Mouse (Mus musculus) hindbrain, embryonic 14.5 days (tissue): Measurements from ENCODE around the gene Galnt7. TPM values are rescaled to one million over a fixed set of nuclear protein-coding genes. Genes with fewer than 3 reads are reported as not detected.

ENCODE experiments used
- ATAC-seq: fragments of 200-750 bp; cut with Nextera tagmentation; 2 replicates; pipeline ENCODE4 v1.8.0; 2017; ENCODE audit warnings: moderate number of reproducible peaks, mild to moderate bottlenecking, moderate TSS enrichment, moderate library complexity; ENCODE audit not compliant: low FRiP score
- DNase-seq: peaks from one replicate; pipeline ENCODE4 v3.0.0-alpha.2; 2015; ENCODE audit warnings: low spot score
- H3K27ac ChIP-seq: fragments of 300-500 bp; sonication (generic); 2 replicates; pipeline ENCODE4 v1.5.1; 2014; ENCODE audit warnings: mild to moderate bottlenecking, moderate library complexity
- H3K27me3 ChIP-seq: fragments of 300-500 bp; sonication (generic); 2 replicates; pipeline ENCODE4 v1.6.1; 2014; ENCODE audit warnings: mild to moderate bottlenecking, low read length, mixed read lengths; ENCODE audit not compliant: control insufficient read depth, insufficient read depth
- H3K36me3 ChIP-seq: fragments of 300-500 bp; sonication (generic); replicated peaks from 2 replicates; pipeline ENCODE4 v1.6.1; 2014; ENCODE audit not compliant: control insufficient read depth, insufficient read depth
- H3K4me1 ChIP-seq: fragments of 300-500 bp; sonication (generic); replicated peaks from 2 replicates; pipeline ENCODE4 v1.6.1; 2014; ENCODE audit warnings: antibody characterized with exemption, low read length, mixed read lengths; ENCODE audit not compliant: control insufficient read depth, insufficient read depth
- H3K4me2 ChIP-seq: fragments of 300-500 bp; sonication (generic); replicated peaks from 2 replicates; pipeline ENCODE4 v1.6.1; 2014; ENCODE audit warnings: mild to moderate bottlenecking, moderate library complexity
- H3K4me3 ChIP-seq: fragments of 300-500 bp; sonication (generic); replicated peaks from 2 replicates; pipeline ENCODE4 v1.5.1; 2014; ENCODE audit warnings: mild to moderate bottlenecking, low read length
- H3K9ac ChIP-seq: fragments of 300-500 bp; sonication (generic); 2 replicates; pipeline ENCODE4 v1.6.1; 2014
- H3K9me3 ChIP-seq: fragments of 300-500 bp; sonication (generic); 2 replicates; pipeline ENCODE4 v1.6.1; 2016; ENCODE audit warnings: low read length; ENCODE audit not compliant: control insufficient read depth
- WGBS: fragments of 180-500 bp; shearing (Covaris S2); extraction: QIAGEN DNeasy Blood & Tissue Kit; methylation state at CpG from one replicate; pipeline ENCODE4 v1.1.7; 2014; 5-methylcytosine and 5-hydroxymethylcytosine counted together
- polyA plus RNA-seq: library from polyadenylated mRNA; unstranded; fragments of >200 nt; fragmentation: Nextera tagmentation; extraction: Ambion mirVana; gene quantifications from 2 replicates; pipeline ENCODE4 v1.2.1, GENCODE M21; 2014

Galnt7 gene
- polyA plus RNA-seq, 1 experiment from 2014 or later: 14.6 TPM

DNA sequence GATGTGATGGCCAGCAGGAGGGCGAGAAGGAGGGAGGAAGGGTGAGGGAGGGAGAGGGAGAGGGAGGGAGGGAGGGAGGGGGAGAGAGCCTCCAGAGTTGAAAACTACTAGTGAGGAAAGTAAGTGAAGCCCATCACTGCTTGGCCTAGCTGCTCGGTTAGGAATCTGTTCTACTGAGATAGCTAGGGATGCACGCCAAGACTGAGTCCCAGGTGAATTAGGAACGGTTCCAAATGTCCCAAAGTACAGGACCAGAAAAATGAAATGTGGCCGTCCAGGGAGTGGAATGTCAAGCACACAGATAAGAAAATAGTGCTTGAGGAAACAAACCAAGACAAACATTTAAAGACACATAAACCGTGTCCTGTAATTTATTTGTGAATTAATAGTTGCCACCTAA is 87.8 kb downstream of the Galnt7 start:
- Histone ChIP-seq H3K36me3 (no peaks in the 10 kb centered on the region), H3K4me1 (peaks cover 16% of the 10 kb centered on the region), H3K27me3 (no peaks in the 10 kb centered on the region), H3K4me3 (no peak overlapping the region), H3K9me3 (no peaks in the 10 kb centered on the region), H3K4me2 (no peak overlapping the region), H3K9ac (no peak overlapping the region), H3K27ac (no peak overlapping the region)
- no peak for DNase-seq
- no peak for ATAC-seq
- 79% methylated on average over 6 of the region's 6 CpGs for WGBS

DNA sequence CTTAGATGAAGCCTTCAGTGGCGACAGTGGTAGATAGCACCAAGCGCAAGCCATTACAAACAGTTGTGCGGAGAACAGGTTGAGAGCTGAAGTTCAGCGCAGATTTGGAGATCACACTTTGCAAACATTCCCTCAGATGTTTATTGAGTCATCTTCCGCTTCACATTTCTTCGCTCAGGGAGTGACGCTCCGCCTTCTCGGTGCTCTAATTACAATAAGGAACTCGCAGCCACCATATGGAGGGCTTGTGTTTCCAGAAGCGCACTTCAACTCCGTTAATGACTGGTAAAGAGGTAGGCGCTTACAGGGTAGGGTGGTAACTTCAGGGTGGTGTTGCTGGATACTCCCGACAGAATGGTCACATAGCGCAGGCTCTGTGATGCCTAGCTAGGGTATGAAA is 89.1 kb downstream of the Galnt7 start:
- Histone ChIP-seq H3K4me2 (no peak overlapping the region), H3K27ac (no peak overlapping the region), H3K9me3 (no peaks in the 10 kb centered on the region), H3K4me3 (no peak overlapping the region), H3K27me3 (no peaks in the 10 kb centered on the region), H3K4me1 (peaks cover 12% of the 10 kb centered on the region), H3K9ac (no peak overlapping the region), H3K36me3 (no peaks in the 10 kb centered on the region)
- ATAC-seq (no peak), DNase-seq (no peak)
- WGBS: 94% methylated on average over 15 of the region's 15 CpGs

DNA sequence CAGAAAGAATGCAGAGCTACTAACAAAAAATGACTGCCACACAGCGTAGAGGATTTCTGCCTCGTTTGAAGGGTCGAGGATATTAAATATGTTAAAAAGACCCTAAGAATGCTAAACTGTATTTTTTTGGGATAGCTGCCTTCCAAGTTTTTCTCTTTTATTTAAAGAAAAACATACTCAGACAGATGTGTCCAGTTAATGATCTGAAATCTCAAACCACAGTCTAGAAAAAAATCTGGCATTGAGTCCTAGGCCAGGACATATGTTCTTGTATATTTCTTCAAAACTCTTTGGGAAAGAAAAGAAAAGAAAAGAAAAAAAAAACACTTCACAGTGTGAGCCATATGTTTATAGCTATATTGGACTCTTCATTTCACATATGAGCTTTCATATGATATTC is 90.1 kb downstream of the Galnt7 start:
- peaks cover 3% of the 10 kb centered on the region; the same call in 1 of the 2 replicates for H3K4me1 ChIP-seq
- H3K4me3 ChIP-seq: no peak overlapping the region
- H3K9me3 ChIP-seq: no peaks in the 10 kb centered on the region
- DNase-seq (no peak), ATAC-seq (no peak)
- H3K36me3 ChIP-seq: no peaks in the 10 kb centered on the region
- no peak overlapping the region for H3K9ac ChIP-seq
- H3K27me3 ChIP-seq: no peaks in the 10 kb centered on the region
- H3K27ac ChIP-seq: no peak overlapping the region
- H3K4me2 ChIP-seq: no peak overlapping the region
- WGBS: 92% methylated on average over 3 of the region's 3 CpGs

DNA sequence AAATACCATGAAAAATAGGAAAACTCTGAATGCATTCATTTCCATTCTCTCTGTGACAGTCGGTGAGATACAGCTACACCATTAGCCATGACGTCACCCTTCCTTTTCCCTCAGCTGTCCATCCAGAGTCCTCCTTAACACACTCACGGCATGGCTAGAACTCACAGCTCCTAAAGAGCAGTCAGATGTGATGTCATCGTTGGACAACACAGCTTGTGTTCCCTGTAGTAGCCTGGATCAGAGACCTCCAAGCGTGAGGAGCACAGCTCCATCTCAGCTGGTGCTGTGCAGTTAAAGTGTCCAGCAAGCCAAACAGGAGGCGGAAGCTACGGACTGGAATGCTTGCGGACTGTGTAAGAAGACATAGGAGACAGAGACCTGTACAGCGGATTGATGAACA is 91.9 kb downstream of the Galnt7 start:
- ATAC-seq (no peak), DNase-seq (no peak)
- no peak overlapping the region for H3K4me3 ChIP-seq
- H3K27me3 ChIP-seq: no peaks in the 10 kb centered on the region
- no peaks in the 10 kb centered on the region for H3K36me3 ChIP-seq
- 88% methylated on average over 9 of the region's 9 CpGs for WGBS
- no peak overlapping the region for H3K27ac ChIP-seq
- H3K4me2 ChIP-seq: no peak overlapping the region
- no peaks in the 10 kb centered on the region for H3K9me3 ChIP-seq
- H3K9ac ChIP-seq: no peak overlapping the region
- no peaks in the 10 kb centered on the region for H3K4me1 ChIP-seq

DNA sequence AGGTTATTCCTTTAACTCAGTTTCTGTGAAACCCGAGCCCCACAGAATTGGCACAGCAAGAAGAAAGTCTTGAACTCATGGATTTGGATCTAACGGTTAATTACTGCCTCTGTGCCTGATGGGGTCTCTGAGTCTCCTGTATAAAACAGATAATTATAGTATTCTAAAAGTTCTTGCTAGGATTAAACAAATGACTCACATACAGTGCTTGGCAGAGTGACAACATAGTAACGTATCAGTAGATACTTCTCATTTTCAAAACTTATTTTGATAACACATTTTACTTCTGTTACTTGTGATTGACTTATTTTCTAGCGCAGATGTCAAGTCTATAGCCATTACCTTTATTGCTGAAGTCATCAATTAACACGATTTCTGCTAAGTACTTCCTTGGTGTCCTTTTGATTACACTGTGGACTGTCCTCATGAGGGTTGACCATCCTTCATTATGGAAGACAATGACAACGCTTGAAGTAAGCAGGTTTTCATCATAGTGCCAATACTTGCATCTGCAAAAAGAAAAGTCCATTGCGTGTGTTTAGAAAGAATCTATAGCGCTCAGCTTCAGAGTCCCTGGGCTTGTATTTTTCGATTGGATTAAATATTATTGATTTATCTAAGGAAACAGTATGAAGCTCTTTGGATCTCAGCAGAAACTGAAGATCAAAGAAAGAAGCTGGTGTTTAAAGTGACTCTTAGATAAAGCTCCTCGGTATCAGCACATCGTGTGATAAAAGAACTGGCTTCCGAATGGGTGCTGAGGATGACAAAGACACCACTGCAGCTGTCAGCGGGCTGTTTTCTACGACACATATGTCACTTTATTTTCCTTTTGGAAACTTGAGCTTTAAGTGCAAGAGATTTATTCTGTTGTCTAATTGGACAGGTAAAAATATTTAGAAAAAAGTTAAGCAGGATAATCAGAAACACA is 100.5 kb downstream of the Galnt7 start:
- ATAC-seq (no peak), DNase-seq (no peak)
- no peaks in the 10 kb centered on the region for H3K9me3 ChIP-seq
- no peak overlapping the region for H3K27ac ChIP-seq
- no peaks in the 10 kb centered on the region for H3K27me3 ChIP-seq
- H3K9ac ChIP-seq: no peak overlapping the region
- no peaks in the 10 kb centered on the region for H3K36me3 ChIP-seq
- no peak overlapping the region for H3K4me2 ChIP-seq
- no peaks in the 10 kb centered on the region for H3K4me1 ChIP-seq
- no peak overlapping the region for H3K4me3 ChIP-seq
- WGBS: 89% methylated on average over 14 of the region's 14 CpGs

DNA sequence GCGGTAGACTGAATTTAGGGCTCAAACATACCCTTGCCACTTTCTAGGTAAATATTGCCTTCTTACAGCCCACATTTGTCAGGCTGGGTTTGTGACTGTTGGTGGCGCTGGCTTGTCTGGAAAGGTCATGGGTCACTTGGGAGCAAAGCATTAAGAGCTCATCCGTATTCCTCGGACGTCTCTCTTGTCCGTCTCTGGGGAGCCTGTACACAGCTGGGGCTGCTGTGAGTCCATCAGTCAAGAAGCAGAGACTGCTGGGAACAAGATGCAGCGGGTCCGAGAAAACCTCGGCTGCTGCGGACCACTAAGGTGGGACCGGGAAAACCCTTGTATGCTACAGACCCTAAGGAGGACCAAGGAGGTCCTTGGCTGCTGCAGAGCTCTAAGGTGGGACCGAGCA is 105.3 kb downstream of the Galnt7 start:
- Histone ChIP-seq H3K9me3 (no peaks in the 10 kb centered on the region), H3K27me3 (no peaks in the 10 kb centered on the region), H3K27ac (no peak overlapping the region), H3K4me1 (no peaks in the 10 kb centered on the region), H3K36me3 (no peaks in the 10 kb centered on the region), H3K9ac (no peak overlapping the region), H3K4me3 (no peak overlapping the region), H3K4me2 (no peak overlapping the region)
- 42% methylated on average over 12 of the region's 12 CpGs for WGBS
- ATAC-seq: no peak; the same call in 1 of the 2 replicates
- DNase-seq: no peak

DNA sequence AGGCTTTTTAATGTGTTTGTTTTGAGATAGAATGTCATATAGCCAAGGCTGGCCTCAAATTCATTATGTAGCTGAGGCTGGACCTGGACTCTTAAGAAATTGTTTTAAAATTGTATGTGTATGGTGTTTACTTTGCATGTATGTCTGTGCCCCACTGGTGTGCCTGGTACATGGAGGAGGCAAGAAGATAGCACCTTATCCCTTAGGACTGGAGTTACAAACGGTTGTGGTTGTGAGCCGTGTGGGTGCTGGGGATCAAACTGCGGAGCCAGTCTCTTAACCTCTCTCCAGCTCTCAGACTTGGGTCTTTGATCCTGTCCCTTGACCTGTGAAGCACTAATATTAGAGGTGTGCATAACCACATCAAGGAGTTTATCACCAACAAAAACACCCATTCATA is 106.0 kb downstream of the Galnt7 start:
- WGBS: 92% methylated on average over 3 of the region's 3 CpGs
- Histone ChIP-seq H3K4me2 (no peak overlapping the region), H3K9ac (no peak overlapping the region), H3K9me3 (no peaks in the 10 kb centered on the region), H3K27ac (no peak overlapping the region), H3K27me3 (no peaks in the 10 kb centered on the region), H3K4me1 (no peaks in the 10 kb centered on the region), H3K36me3 (no peaks in the 10 kb centered on the region), H3K4me3 (no peak overlapping the region)
- ATAC-seq (no peak), DNase-seq (no peak)

DNA sequence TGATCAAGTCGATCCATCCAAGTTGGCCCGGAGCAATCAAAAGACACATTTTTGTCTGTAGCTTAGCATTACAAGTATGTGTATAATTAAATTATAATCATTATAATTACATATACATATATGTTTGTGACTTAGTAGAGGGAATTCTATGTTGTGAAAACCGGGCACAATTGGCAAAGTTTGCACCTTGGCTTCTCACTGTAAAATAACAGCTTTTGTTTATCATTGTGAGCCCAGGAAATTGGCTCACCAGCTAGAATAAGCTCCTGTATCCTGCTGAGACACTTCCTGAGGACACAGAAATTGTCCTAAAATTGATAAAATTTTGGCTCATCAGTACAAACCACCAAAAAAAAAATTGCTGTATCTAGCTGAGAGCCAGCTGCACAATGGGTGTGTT is 106.4 kb downstream of the Galnt7 start:
- no peaks in the 10 kb centered on the region for H3K4me1 ChIP-seq
- no peak overlapping the region for H3K4me2 ChIP-seq
- no peaks in the 10 kb centered on the region for H3K36me3 ChIP-seq
- H3K9ac ChIP-seq: no peak overlapping the region
- no peak overlapping the region for H3K27ac ChIP-seq
- no peaks in the 10 kb centered on the region for H3K27me3 ChIP-seq
- no peaks in the 10 kb centered on the region for H3K9me3 ChIP-seq
- WGBS: 90% methylated on average over 3 of the region's 3 CpGs
- DNase-seq (no peak), ATAC-seq (no peak)
- no peak overlapping the region for H3K4me3 ChIP-seq

DNA sequence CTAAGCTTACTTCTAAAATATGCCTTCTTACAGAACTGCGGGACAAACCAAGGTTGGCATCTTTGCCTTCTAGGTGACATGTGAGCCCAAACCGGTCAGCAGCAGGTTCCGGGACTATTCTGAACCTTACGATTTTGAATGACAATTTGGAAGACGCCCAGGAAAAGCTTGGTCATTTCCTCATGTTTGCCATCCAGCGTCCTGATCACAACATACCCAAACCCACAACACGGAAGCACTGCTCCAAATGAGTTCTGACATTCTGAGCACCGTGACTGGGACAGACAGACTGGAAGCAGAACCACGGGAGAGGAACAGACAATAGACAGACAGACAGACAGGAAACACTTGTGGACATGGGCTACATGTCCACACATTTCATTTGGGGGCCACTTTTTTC is 111.4 kb downstream of the Galnt7 start:
- H3K4me3 ChIP-seq: no peak overlapping the region
- no peaks in the 10 kb centered on the region for H3K9me3 ChIP-seq
- H3K9ac ChIP-seq: no peak overlapping the region
- ATAC-seq (no peak), DNase-seq (no peak)
- 91% methylated on average over 9 of the region's 9 CpGs for WGBS
- no peaks in the 10 kb centered on the region for H3K4me1 ChIP-seq
- H3K27ac ChIP-seq: no peak overlapping the region
- H3K27me3 ChIP-seq: no peaks in the 10 kb centered on the region
- no peaks in the 10 kb centered on the region for H3K36me3 ChIP-seq
- no peak overlapping the region for H3K4me2 ChIP-seq
